Mouse (Mus musculus) kidney, adult 2 months (tissue): ENCODE data around the gene Dnajc22. TPM values are rescaled to one million over a fixed set of nuclear protein-coding genes. Genes with fewer than 3 reads are reported as not detected.

ENCODE experiments used
- DNase-seq: peaks from one replicate; pipeline ENCODE4 v3.0.0; 2021
- H3K27ac ChIP-seq: fragments of 200-500 bp; 2 replicates; pipeline ENCODE4 v1.5.1; 2012; ENCODE audit warnings: low read depth, low read length, control low read depth, inconsistent platforms; ENCODE audit not compliant: insufficient read depth
- H3K27me3 ChIP-seq: fragments of 200-500 bp; replicated peaks from 2 replicates; pipeline ENCODE4 v1.6.1; 2012; ENCODE audit warnings: mild to moderate bottlenecking, moderate library complexity, low read length, inconsistent platforms; ENCODE audit not compliant: control insufficient read depth, insufficient read depth
- H3K36me3 ChIP-seq: fragments of 200-500 bp; 2 replicates; pipeline ENCODE4 v1.6.1; 2012; ENCODE audit warnings: mild to moderate bottlenecking, moderate library complexity, low read length, inconsistent platforms; ENCODE audit not compliant: control insufficient read depth, insufficient read depth
- H3K4me1 ChIP-seq: fragments of 200-500 bp; 2 replicates; pipeline ENCODE4 v1.6.1; 2011; ENCODE audit warnings: low read length; ENCODE audit not compliant: control insufficient read depth, insufficient read depth
- H3K4me3 ChIP-seq: fragments of 200-500 bp; 2 replicates; pipeline ENCODE4 v1.5.1; 2011; ENCODE audit warnings: mild to moderate bottlenecking, low read depth, low read length, control low read depth; ENCODE audit not compliant: insufficient read depth
- CTCF ChIP-seq: fragments of 200-500 bp; conservative IDR thresholded peaks from 2 replicates; pipeline ENCODE4 v1.5.1; 2011; ENCODE audit warnings: low read depth, mild to moderate bottlenecking, control low read depth, low read length, moderate library complexity, mixed read lengths; ENCODE audit not compliant: insufficient read depth, insufficient read length
- POLR2A ChIP-seq: fragments of 200-500 bp; IDR thresholded peaks from one replicate; pipeline ENCODE4 v1.6.1; 2011; ENCODE audit warnings: low read depth, low read length, control low read depth
- WGBS: fragments of 180-500 bp; shearing (Covaris S2); methylation state at CpG from one replicate; pipeline ENCODE4 v1.1.7; 2018; 5-methylcytosine and 5-hydroxymethylcytosine counted together
- polyA plus RNA-seq: library from polyadenylated mRNA; depleted of rRNA; stranded (reverse); fragments of >200 nt; gene quantifications from 2 replicates; pipeline ENCODE4 v1.2.3, GENCODE M21; 2012

Gene Dnajc22
- polyA plus RNA-seq, 1 experiment: 49.9 TPM

DNA sequence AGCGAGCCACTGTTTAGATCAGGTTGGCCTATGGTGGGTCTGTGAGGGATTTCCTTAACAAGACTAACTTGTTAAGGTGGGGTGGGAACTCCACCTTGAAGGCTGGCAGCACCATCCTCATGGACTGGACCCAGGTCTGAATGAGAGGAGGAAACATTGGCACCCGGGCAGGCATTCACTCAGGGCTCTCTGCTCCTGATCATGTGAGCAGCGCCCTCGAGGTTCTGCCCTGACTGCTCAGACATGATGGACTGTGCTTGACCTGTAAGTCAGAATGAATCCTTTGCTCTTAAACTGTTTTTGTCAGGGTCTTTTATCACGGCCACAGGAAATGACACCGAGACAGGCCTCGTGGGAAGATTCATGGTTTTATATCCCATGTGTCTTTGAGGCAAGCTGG is 12.3 kb downstream of the Dnajc22 start:
- Histone ChIP-seq H3K4me3 (no peak overlapping the region), H3K4me1 (peaks cover 4% of the 10 kb centered on the region; the same call in 1 of the 2 replicates), H3K27me3 (no peaks in the 10 kb centered on the region), H3K36me3 (no peaks in the 10 kb centered on the region), H3K27ac (peak overlapping the region; percentile 24; the same call in 1 of the 2 replicates)
- TF ChIP-seq POLR2A (no peak), CTCF (no peak)
- peak; percentile 50 for DNase-seq
- WGBS: 35% methylated on average over 7 of the region's 7 CpGs

DNA sequence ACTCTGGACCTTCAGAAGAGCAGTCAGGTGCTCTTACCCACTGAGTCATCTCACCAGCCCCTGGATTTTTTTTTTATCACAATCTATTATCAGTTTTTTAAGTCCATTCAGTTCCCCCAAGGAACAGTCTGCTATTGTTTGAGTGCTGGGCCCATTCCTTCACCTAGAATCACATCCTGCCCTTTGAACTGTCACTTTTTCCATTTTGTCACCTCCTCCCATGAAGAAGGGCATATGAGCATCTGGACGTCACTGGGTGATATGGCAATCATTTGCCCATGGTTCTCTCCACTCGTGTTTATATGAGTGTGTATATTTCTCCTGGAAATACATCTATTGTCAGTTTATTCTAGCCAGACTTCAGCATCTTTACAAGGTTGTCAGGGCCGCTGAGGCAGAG is 14.9 kb downstream of the Dnajc22 start:
- Histone ChIP-seq H3K27me3 (no peaks in the 10 kb centered on the region), H3K36me3 (no peaks in the 10 kb centered on the region), H3K4me1 (peaks cover 4% of the 10 kb centered on the region; the same call in 1 of the 2 replicates), H3K27ac (no peak overlapping the region), H3K4me3 (no peak overlapping the region)
- no peak for DNase-seq
- TF ChIP-seq CTCF: no peak
- no peak for TF ChIP-seq POLR2A
- 79% methylated on average over 3 of the region's 3 CpGs for WGBS

DNA sequence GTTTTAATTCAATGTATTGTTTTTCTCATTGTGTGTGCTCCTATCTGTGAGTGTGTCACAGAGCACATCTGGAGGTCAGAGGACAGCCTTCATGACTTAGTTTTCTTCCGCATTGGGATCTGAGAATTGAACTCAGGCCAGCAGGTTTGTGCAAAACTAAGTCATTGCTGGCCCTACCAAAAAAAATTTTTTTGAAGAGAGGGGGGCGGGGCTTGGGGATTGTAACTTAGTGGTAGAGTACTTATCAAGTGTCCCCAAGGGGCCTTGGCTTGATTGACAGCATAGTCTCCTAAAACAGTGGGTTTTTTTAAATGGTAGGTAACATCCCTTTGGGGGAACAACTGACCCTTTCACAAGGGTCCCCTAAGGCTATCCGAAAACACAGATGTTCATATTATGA is 18.2 kb downstream of the Dnajc22 start:
- 87% methylated on average over 3 of the region's 3 CpGs for WGBS

DNA sequence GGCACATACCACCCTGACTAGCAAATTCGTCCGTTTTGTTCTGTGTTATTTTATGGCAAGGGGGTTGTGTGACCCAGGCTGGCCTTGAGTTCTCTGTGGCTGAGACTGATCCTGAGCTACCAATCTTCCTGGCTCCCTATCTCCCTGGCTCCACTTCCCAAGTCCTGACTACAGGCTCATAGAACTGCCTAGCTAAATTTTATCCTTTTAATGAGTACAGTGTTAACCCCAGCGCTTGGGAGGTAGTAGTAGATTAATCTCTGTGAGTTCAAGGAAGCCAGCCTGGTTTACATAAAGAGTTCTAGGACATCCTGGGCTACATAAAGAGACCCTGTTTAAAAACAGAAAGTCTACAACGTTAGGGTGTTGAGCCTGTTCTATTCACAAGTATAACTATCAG is 18.8 kb downstream of the Dnajc22 start:
- no peak for TF ChIP-seq CTCF
- no peak for TF ChIP-seq POLR2A
- Histone ChIP-seq H3K36me3 (no peaks in the 10 kb centered on the region), H3K4me1 (no peaks in the 10 kb centered on the region; the same call in 1 of the 2 replicates), H3K4me3 (no peak overlapping the region), H3K27ac (peak overlapping the region; percentile 42), H3K27me3 (no peaks in the 10 kb centered on the region)
- DNase-seq: peak; percentile 58
- WGBS: 56% methylated on average over 4 of the region's 4 CpGs

More for the DNA sequence above, 18.2 kb downstream of the Dnajc22 start:
- Histone ChIP-seq H3K4me3 (no peak overlapping the region), H3K4me1 (no peaks in the 10 kb centered on the region; the same call in 1 of the 2 replicates), H3K36me3 (no peaks in the 10 kb centered on the region), H3K27me3 (no peaks in the 10 kb centered on the region), H3K27ac (no peak overlapping the region)
- TF ChIP-seq CTCF (no peak), POLR2A (no peak)
- no peak for DNase-seq

DNA sequence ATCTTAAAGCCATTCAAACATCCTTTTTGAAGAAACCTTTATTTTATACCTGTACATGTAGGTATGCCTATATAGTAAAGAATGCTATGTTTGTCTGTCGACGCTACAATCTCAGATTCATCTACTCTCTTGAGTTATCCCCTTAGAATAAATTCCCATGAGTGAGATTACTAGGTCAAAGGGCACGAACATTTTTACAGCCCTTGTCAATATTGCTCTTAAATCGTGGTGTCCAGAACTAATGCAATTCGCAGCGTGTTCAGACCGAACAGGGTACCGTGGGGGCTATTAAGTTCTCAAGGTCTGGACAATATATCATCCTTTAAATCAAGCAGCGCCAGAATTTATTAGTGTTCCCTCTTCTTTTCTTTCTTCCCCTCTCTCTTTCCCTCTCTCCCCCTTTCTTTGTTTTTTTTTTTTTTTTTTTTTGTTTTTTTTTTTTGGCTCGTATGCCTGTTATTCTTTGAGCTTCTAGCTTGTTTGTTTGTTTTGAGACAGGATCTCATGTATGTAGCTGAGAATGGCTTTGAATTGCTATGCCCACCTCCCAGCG is 19.9 kb downstream of the Dnajc22 start:
- H3K27ac ChIP-seq: no peak overlapping the region
- H3K4me1 ChIP-seq: no peaks in the 10 kb centered on the region; the same call in 1 of the 2 replicates
- DNase-seq: no peak
- WGBS: 46% methylated on average over 11 of the region's 11 CpGs
- H3K4me3 ChIP-seq: no peak overlapping the region
- no peaks in the 10 kb centered on the region for H3K27me3 ChIP-seq
- no peaks in the 10 kb centered on the region for H3K36me3 ChIP-seq
- TF ChIP-seq CTCF (no peak), POLR2A (no peak)

DNA sequence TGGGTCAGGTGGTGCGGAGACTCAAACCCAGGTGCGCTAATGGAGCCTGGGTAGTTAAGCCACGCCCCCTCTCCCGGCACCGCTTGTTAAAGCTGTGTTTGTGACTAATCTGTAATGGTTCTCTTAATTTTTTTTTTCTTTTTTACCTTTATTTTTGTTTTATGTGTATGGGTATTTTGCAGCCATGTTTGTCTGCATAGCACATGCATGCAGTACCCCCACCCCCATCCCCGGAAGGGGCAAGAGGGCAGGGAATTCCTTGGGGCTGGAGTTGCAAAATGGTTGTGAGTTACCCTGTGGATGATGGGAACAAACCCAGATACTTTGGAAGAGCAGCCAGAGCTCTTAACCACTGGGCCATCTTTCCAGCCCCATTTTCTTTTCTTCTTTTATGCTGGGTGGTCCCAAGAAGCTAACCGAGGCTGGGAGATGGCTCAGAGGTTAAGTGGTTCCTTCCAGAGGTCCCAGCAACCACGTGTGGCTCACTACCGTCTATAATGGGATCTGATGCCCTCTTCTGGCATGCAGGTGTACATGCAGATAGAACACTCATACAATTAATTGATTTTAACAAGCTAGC is 20.5 kb downstream of the Dnajc22 start:
- peak; percentile 50 for TF ChIP-seq CTCF
- no peak for TF ChIP-seq POLR2A
- Histone ChIP-seq H3K4me1 (no peaks in the 10 kb centered on the region; the same call in 1 of the 2 replicates), H3K36me3 (no peaks in the 10 kb centered on the region), H3K27me3 (no peaks in the 10 kb centered on the region), H3K27ac (no peak overlapping the region), H3K4me3 (no peak overlapping the region)
- DNase-seq: no peak
- WGBS: 8% methylated on average over 9 of the region's 9 CpGs

DNA sequence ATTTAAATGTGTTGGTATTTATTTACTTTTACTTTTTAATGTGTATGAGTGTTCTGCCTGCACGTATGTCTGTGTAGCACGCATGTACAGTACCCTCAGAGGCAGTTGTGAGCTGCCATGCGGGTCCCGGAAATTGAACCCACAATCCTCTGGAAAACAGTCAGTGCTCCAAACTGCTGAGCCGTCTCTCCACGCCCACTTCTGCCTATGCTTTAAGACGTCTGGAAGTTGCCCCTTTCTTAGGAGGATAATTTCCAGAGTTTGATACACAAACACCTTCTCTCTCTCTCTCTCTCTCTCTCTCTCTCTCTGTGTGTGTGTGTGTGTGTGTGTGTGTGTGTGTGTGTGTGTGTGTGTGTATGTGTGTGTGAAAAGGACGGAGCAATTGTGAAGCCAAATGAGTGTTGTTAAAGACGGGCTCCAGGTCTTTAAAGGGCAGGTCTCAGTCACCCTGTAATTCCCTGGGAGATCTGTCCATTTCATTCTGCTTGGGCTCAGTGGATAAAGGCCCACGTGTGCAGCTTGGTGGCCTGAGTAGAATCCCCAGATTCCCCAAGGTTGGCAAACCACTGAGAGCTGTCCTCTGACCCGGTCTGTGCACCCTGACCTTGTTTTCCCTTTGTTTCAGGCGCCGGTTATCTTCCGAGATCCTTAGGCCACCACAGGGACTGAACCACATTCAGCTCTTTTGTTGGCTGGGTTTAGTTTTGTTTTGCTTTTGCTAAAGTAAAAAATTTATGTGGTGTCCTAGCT is 21.5 kb downstream of the Dnajc22 start:
- 60% methylated on average over 14 of the region's 14 CpGs for WGBS

More for the DNA sequence above, 21.5 kb downstream of the Dnajc22 start:
- H3K27ac ChIP-seq: no peak overlapping the region
- H3K27me3 ChIP-seq: no peaks in the 10 kb centered on the region
- no peak overlapping the region for H3K4me3 ChIP-seq
- no peaks in the 10 kb centered on the region for H3K36me3 ChIP-seq
- DNase-seq: no peak
- H3K4me1 ChIP-seq: no peaks in the 10 kb centered on the region; the same call in 1 of the 2 replicates
- TF ChIP-seq POLR2A (no peak), CTCF (no peak)
